Mouse (Mus musculus) brain, embryonic 14.5 days (tissue): ENCODE results near the gene Nab2.

ENCODE experiments used
- CTCF ChIP-seq: fragments of 200-500 bp; IDR thresholded peaks from 2 replicates; pipeline ENCODE4 v1.5.1; 2012; ENCODE audit warnings: inconsistent platforms, mild to moderate bottlenecking, moderate library complexity, borderline replicate concordance; ENCODE audit not compliant: insufficient read depth, insufficient read length; ENCODE audit errors: extremely low read depth
- POLR2A ChIP-seq: fragments of 200-500 bp; IDR thresholded peaks from 2 replicates; pipeline ENCODE4 v1.6.1; 2012; ENCODE audit warnings: mild to moderate bottlenecking, inconsistent platforms, borderline replicate concordance; ENCODE audit not compliant: poor library complexity, insufficient read depth, insufficient read length, severe bottlenecking; ENCODE audit errors: extremely low read depth

DNA sequence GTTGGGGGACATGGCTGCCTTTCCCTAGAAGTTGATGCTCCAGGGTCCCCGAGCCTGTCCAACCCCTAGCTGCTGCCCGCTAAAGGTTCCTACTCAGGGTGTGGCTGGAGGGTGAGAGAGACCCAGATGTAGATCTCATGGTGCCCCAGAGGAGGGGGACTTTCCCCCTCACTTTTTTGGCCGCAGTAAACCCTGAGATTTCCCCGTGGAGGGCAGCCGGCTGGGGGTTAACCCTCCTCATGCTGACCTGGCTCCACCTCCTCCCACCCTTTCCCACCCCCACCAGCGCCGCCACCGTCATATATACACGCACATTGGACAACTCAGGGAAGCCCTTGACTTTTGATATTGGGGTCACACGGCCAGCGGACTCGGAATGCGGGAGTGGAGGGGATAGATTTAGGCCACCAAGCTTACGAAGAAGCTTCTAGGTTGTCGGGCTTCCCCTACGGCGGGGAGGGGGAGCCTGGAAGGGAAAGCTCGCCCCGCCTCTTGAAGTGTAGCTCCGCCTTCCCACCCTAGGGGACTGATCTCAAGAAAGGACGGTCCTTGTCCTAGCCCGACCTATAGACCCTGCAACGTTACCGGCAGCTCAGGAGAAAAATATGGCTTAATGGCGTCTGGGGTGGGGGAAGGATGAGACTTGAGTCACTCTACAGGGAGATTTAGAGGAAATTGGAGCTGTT, 24.7 kb downstream of the Nab2 start:
- TF ChIP-seq POLR2A (no peak), CTCF (no peak)
